Mouse (Mus musculus) embryo, embryonic 10.5 days (tissue): Measurements from ENCODE around the gene Flt3.

ENCODE experiments used
- DNase-seq: peaks from one replicate; pipeline ENCODE4 v3.0.0-alpha.2; 2015; ENCODE audit warnings: low spot score

The Flt3 gene

DNA sequence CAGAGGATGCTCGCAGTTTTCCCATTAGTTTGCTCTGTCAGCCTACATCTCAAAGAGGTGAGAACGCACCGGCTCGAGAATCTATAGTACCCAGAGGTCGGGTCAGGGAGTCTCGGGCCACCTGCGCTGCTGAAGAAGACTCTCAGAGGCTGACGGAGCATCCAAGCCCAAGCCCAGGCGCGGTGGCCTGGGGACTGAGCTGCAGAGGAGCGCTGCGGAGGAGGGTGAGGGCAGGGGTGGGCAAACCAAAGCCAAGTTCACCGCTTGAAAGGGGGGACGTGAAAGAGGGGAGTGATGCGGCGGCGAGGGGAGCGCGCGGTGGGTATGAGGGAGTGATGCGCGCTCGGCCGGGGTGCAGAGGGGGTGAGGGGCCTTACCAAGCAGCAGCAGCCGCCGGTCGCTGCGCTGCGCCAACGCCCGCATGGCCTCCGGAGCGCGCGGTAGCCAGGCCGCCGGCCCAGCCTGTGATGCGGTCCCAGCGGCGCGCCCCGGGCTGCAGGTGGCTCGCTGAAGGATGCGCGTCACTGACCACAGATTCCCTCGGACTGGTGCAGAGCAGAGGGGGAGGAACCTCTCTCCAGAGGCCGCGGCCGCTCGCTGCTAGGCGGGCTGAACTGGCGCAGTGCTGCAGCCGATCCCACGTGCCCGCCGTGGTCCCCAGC is at the start of gene Flt3:
Flt3 (minus strand) TSS at position 647 of the 662 bp plus-strand sequence.
- DNase-seq: peak; percentile 65

DNA sequence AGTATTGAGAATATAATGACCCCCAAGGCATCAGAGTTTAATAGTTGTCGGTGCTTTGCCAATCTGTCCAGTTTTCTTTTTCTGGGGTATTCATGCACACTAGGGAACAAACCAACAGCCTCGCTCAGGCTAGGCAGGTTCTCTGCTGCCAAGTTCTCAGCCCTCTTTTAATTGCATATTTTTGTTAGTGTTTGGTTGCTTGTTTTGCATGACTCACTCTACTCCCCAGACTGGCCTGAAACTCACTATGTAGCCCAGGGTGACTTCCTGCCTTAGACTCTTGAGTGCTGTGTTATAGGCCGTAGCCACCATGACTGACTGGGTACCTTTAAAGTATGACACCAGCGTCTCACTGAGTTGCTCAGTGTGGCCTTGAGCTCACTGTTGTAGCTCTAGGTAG is 48.6 kb upstream of the Flt3 start:
- no peak for DNase-seq

DNA sequence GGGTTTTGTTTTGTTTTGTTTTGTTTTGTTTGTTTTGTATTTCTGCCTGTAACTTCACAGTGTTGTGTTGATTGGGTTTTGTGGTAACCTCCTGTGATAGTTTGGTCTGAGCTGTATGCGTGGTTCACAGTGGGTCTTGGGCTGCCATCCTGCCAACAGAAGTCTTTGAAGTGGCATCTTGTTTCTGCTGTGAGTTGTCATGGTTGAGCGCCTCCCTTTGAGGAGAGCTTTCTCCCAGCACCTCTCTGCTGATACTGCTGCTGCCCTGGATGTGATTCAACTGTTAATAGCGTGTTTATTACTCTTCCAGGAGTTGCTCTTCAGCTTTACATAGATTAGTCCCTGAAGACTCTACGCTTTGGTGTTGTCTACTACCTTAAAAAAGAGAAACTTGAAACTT is 48.2 kb upstream of the Flt3 start:
- DNase-seq: no peak

DNA sequence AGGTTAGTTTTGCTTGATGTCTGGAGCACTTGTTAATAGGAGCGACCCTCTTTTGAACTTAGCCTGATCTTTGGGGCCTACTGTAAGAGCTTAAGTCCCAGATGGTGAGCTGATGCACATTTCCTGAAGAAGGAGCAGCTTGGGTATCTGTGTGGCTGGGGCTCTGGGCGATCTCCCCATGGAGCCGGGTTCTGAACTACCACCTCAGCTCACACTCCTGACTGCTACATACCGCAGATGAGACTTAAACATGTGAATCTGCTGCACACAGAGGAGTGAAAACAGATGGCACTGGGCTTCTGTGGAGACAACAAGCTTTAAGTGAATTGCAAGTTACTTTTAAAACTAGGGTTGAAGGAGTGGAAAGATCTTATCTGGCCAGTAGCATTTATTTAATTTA is 45.0 kb upstream of the Flt3 start:
- DNase-seq: no peak

DNA sequence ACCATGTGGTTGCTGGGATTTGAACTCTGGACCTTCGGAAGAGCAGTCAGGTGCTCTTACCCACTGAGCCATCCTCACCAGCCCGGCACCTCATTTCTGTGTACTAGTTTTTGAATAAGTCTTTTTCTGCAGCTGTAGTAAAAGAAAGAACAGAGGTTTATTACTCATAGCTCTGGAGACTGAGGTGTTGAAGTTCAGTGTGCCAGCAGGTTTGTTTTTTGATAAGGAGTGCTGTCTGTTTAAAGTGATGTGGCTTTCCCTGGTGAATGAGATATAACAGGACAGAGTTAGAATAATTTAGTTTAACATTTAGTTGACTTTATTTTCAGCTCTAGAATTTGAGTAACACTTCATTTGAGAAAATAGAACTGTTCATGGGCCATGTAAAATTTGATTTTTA is 44.5 kb upstream of the Flt3 start:
- no peak for DNase-seq

DNA sequence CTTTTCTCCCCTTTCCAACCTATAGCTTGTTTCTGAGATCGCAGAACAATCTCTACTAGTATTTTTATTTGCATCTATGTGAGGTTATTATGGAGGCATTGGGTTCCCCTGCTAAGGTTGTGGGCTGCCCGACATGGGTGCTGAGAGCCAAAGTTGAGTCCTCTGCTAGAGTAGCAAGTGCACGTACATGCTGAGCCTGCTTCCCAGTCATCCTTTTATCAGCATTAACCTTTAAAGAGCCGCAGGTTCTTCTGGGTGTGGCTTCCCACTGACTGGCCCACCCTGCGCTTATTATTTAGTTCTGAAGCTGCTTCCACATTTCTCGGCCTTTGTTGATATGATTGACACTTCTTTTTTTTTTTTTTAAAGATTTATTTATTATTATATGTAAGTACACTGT is 44.0 kb upstream of the Flt3 start:
- DNase-seq: no peak

DNA sequence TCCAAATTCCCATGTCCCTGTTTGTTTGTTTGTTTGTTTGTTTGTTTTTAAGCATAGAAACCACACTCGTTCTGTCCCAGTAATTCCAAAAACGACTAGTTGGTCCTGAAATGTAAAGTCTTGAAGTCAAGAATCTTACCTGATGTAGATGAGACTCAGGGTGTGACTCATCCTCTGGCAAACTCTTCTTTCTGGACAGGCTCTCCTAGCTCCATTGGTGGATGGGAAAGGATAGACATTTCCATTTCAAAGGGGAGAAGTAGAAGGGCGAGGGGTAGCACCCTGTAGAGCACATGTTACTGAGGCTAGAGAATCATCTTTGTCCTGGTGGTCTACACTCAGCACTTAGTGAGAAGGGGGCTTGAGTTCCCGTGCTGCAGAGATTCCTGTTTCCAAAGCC is 42.5 kb upstream of the Flt3 start:
- no peak for DNase-seq

DNA sequence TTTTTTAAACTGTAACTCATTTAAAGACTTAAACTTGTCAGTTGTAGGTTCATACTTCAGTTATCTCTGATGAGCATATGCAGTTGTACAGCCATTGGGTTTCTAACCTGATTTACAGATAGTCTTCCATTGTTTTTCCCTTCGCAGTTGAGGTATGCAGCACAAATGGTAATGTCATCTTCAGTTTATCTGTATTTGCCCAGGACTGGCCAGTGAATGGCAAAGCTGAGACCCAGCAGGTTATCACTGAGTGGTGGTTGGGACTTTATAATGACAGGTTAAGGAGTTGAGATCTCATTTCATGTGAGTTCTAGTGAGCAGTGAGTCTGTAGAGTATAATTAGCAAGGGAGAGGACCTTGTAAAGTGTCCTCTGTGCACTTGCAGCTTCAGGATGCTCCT is 41.7 kb upstream of the Flt3 start:
- DNase-seq: no peak

DNA sequence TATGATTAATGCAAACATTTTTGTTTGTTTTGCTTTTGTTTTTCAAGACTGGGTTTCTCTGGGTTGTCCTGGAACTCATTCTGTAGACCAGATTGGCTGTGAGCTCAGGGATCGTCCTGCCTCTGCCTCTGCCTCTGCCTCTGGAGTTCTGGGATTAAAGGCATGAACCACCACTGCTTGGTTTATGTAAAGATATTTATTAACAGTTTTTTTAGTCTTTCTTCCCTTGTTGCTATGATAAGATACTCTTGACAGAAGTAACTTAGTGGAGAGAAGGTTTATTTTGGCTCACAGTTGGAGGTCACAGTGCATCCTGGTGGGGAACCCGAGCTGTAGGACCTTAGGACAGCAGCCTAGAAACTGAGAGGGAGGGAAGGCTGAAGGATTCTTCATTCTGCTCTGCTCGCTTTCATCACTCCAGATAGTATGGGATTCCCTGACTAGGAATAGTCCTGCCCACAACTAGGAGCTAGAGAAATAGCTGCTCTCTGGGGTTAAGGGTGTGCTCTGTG is 40.8 kb upstream of the Flt3 start:
- DNase-seq: no peak

DNA sequence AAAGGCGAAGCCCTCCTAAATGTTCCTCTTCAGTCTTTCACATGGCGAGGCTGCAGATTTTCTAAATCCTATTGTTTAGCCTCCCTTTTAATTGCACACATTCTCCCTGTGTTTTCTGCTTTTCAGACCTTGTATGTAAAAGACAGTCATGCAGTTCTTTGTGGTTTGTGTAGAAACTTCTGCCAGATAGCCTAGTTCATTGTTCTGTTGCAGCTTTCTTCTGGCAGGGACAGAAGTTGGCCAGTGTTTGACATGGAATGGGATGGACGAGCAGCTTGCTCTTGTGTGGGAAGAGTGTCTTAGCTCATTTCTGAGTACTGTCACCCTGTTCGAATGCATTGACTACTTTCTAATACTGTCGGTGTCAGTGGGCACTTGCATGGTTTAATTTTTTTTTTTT is 36.2 kb upstream of the Flt3 start:
- DNase-seq: no peak

DNA sequence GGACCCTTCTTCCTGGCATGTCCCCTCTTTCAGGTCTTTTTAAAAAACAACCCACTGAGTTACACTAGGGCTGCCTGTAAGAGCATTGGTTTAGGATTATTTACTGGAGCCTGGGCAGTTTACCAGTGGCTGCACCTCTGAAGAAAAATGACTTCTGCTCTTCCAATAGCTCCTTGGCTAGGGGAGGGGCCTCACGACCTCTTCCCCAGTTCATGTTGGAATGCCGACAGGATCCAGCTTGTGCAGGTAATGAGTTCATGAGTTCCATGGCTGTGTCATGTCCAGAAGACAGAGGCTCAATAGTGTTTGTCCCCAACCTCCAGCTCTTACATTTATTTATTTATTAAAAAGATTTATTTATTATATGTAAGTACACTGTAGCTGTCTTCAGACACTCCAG is 35.5 kb upstream of the Flt3 start:
- DNase-seq: no peak

DNA sequence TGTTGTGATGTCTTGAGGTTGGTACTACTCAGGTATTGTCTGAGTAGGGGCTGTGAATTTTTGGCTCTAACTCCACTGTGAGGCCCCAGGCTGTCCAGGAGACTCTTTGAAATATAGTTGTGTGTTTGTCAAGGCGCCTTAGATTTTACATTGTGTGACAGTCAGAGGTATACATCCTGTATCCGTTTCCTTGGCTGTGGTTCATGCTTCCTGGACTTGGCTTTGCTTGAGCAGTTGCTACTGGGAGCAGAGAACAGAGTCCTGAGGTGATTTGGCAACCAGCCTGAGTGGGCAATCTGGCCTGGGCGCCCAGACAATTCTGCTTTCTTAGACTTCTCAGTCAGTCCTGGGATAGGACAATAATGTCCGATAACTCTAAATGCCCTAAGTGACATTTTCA is 34.9 kb upstream of the Flt3 start:
- DNase-seq: no peak

DNA sequence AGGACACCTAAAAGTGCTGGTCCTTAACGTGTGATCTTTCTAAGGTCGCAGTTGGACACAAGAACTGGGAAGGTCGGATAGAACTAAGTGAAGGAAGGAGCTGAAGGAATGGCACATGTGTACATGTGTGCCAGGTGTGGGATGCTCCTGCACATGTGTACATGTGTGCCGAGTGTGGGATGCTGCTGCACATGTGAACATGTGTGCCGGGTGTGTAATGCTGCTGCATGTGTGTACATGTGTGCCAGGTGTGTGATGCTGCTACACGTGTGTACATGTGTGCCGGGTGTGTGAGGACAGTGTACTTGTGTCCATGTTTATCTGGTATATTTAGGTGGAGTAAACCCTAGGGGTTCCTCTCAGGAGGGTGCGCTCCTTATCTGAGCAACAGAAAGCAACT is 32.6 kb upstream of the Flt3 start:
- no peak for DNase-seq

DNA sequence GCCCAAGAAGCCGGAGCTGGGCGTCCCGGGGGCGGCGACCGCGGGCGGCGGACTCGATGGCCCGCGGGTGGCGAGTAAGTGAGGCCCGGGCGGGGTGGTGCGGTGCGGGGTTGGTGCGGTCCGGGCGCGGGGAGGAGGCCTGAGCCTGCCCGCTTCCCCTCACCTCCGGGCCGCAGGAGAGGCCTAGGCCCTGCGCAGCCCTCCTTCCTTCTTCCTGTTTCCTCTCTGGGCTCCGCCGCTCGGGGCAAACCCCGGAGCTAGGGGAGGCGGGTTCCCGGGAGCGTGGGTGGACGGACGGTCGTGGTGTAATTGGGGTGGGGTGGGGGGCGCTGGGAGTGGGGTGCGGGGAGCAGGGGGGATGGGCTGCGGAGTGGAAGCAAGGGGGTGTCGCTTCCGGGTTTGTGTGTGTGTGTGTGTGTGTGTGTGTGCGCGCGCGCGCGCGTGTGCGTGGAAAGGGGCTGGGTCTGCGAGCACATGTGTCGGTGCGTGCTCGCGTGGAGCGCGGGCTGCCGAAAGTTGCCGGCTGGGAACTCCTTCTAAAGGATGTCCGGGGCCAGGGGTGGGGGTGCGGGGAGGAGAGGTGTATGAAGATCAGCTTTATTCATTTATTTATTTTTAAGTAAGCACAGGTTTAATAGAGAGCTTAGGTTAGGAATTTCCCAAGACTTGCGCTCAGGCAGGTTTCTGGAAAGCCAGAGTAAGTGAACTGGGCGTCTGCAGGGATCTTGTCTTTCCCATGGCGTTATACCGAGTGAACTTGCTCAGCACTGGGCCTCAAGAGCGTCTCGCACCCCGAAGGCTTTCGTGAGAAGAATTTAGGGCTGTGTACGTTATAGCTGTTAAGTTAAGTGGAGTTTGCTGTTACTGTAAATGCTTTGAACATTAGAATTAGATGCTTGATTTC is 30.9 kb upstream of the Flt3 start:
- DNase-seq: peak; percentile 53

DNA sequence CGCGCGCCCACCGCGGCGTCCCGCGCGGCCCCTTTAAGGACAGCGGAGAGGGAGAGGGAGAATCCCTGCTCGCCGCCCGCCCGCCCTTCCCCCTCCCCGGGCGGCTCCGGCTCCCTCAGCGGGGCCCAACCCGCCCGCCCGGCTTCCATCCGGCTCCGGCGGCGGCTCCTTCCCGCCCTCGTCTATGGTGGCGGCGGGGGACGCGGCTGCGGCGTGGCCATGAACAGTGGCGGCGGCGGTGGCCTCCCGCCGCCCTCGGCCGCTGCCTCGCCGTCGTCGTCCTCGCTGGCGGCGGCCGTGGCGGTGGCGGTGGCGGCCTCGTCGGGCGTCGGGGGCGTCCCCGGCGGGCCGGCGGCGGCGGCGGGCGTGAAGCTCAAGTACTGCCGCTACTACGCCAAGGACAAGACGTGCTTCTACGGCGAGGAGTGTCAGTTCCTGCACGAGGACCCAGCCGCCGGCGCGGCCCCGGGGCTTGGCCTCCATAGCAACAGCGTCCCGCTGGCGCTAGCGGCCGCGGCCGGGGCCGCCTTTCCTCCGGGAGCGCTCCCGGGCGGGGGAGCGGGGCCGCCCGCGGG is 30.2 kb upstream of the Flt3 start:
- peak; percentile 55 for DNase-seq

DNA sequence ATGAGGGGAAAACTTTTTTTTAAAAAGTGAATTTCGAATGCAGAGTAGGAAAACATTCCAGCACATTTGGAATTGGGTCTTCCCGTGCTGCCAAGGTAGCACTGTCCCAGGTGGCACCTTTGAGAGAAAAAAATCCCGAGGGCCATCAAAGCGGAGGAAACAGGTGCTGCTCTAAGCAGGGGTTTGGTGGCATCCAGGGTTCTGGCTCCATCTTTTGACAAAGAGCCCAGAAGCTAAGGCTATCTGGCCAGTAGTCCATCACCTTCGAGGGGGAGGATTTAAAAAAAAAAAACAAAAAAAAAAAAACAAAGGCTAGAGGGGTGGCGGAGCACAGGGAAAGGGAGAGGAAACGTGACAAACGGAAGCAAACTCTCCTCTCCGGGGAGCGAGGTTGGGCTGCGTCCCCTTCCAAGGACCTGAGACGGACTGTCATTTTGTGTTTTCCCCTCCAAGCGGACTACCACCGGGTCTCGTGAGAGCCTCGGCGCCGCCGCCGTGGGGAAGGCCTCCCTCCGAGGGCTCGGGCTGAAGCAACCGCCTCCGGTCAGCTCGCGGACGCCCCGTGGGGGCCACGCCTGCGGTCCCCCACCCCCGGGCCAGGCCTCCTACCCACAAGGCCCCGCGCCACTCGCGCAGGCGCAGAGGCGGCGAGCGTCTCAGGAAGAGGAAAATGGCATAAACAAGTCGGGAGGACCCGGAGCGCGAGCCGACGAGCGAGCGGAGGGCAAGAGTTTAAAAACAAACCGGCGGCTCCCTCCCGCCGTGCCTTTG is 29.4 kb upstream of the Flt3 start, which contains the start of gene Pan3:
Pan3 (plus strand) TSS at position 627 of the 771 bp plus-strand sequence.
- peak; percentile 93 for DNase-seq

DNA sequence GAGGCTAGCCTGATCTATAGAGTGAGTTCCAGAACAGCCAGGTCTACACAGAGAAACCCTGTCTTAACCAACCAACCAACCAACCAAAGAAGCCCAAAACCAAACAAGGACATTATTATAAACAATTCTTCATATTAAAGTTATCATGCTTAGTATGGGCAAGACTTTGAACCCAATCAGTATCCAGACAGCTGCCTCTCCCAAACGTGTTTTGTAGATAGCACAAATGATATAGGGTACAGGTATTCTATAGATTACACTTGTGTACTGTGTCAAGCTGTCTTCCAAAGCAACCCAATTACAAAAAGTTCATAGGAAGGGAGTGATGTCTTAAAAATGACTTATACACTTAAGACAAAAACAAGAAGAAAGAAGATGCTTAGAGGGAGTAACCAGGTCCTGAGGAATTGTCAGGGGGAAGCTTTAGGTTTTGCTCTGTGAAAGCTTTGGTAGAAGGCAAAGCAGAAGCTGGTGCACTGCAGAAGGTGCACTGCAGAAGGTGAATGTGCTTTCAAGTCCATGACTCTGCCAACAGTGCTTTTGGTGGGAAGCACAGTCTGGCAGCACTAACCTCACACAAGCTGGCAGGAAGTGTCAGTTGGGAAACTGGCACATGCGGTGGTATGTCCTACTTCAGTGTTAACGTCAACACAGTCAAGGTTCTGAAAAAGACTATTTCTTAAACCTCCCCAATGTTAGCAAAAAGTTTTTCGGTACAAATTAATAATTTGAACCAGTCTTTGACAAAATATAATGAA is 25.9 kb upstream of the Flt3 start:
- no peak for DNase-seq

DNA sequence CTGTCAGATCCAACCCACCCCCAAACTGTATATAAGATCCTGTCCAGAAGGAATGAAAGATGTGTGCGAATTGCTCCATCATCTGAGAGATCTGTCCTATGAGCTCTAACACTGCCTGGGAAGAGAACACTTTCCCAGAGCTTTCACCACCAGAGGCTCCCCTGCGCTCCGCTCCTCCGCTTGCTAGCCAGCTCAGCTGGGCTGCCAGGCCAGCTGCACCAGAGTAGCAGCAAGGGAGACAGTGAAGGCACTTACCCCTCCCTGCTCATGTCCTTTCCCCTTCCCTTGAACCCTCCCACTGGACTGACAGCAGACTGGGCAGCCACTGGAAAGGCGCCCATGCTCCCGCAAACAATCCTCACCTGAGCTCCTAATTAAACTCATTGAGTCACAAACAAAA is 23.3 kb upstream of the Flt3 start:
- DNase-seq: no peak

DNA sequence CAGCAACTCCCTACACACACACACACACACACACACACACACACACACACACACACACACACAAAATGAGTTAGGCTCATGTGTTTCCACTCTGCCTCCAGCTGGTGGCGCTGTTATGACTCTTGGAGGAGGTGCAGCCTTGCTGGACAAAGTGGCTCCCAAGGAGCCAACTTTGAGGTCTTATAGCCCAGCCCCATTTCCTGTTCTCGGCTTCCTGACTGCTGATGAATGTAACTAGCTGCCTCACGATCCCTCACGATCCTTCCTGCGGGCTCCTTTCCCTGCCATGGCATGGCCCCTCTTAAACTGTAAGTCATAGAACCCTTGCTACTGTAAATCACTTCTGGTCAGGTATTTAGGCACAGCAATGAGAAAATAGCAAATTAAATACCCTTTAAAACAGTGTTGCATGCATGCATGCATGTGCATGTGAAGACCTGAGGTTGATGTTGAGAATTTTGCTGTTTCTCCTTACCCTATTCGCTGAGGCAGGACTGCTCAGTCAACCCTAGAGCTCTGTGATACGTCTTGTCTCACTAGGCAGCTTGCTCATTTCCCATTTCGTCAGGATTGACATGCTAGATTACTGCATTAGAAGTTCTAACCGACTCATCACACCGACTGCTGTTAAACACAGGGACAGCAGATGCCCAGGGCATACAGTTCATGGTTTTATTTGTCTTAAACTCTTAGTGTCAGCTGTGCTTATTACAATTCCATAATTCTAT is 18.3 kb upstream of the Flt3 start:
- DNase-seq: peak; percentile 56

DNA sequence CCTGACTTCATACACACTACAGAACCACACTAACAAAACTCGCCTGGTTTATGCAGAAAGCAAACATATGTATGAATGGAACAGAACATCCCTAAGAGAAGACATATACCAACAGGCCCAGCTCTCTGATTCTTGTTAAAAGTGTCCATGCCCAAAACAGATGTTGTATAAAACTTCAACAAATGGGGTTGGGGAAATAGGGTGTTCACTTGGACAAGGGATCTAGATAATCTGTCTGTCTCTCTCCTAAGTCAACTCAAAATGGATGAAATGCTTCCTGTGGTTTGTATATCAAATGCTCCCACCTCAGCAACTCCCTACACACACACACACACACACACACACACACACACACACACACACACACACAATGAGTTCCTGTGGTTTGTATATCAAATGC is 17.7 kb upstream of the Flt3 start:
- no peak for DNase-seq

DNA sequence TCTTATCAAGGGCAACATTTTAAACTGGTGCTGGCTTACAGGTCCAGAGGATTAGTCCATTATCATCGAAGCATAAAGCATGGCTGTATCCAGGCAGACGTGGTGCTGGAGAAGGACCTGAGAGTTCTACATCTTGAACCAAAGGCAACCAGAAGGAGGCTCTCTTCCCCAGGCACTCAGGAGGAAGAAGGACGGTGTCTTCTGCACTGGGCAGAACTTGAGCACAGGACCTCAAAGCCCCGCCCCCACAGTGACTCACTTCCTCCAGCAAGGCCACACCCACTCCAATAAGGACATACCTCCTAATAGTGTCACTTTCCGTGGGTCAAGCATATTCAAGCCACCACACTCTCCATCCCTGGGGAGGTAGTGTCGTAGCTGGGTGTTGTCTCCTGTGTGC is 10.3 kb upstream of the Flt3 start:
- DNase-seq: no peak
